Mouse (Mus musculus): ENCODE data around the gene Spef1.
"Not testable (repeated sequence)": the region's sequence is repeated elsewhere in the genome, so short reads cannot be mapped to it uniquely, and the experiment has no call there.

The Spef1 gene

GRCm38 (mm10) chr2:131186771-131187601 is at the start of gene Spef1, which contains the start of gene Cdc25b:
Gene Spef1 (minus strand): TSS chr2:131187282.
Gene Cdc25b (plus strand): TSS chr2:131186949.
- DNase-seq, result peak; percentile 75 to 79

GRCm38 (mm10) chr2:131234970-131235635 is 48.0 kb upstream of the Spef1 start:
- DNase-seq, result no peak

GRCm38 (mm10) chr2:131234127-131234650 is 47.1 kb upstream of the Spef1 start:
- DNase-seq, result no peak

GRCm38 (mm10) chr2:131233307-131234126 is 46.4 kb upstream of the Spef1 start, which contains the start of gene Mavs:
Gene Mavs (plus strand): TSS chr2:131234063.
- DNase-seq, result peak; percentile 91 to 92

- DNase-seq, result no peak
Observed at GRCm38 (mm10) chr2:131232558-131232957, 45.5 kb upstream of the Spef1 start.

GRCm38 (mm10) chr2:131227243-131227642 is 40.2 kb upstream of the Spef1 start:
- no peak for DNase-seq

GRCm38 (mm10) chr2:131226669-131227068 is 39.6 kb upstream of the Spef1 start:
- not testable (repeated sequence) for DNase-seq

GRCm38 (mm10) chr2:131225178-131225577 is 38.1 kb upstream of the Spef1 start:
- no peak for DNase-seq

- DNase-seq, result no peak
Observed at GRCm38 (mm10) chr2:131223569-131223968, 36.5 kb upstream of the Spef1 start.

GRCm38 (mm10) chr2:131222562-131222961 is 35.5 kb upstream of the Spef1 start:
- no peak for DNase-seq

GRCm38 (mm10) chr2:131221853-131222515 is 34.9 kb upstream of the Spef1 start:
- no peak for DNase-seq

- no peak for DNase-seq
Observed at GRCm38 (mm10) chr2:131220030-131220429, 32.9 kb upstream of the Spef1 start.

- DNase-seq, result no peak
Observed at GRCm38 (mm10) chr2:131215941-131216858, 29.1 kb upstream of the Spef1 start.

- no peak for DNase-seq
Observed at GRCm38 (mm10) chr2:131213773-131214172, 26.7 kb upstream of the Spef1 start.

- no peak for DNase-seq
Observed at GRCm38 (mm10) chr2:131211026-131211615, 24.0 kb upstream of the Spef1 start.

- peak; percentile 83 to 87 for DNase-seq
Observed at GRCm38 (mm10) chr2:131209969-131210792, 23.1 kb upstream of the Spef1 start.

- DNase-seq, result no peak
Observed at GRCm38 (mm10) chr2:131209125-131209795, 22.2 kb upstream of the Spef1 start.

- no peak for DNase-seq
Observed at GRCm38 (mm10) chr2:131208356-131208755, 21.3 kb upstream of the Spef1 start.

GRCm38 (mm10) chr2:131206778-131207177 is 19.7 kb upstream of the Spef1 start, which contains the start of gene Ap5s1:
Gene Ap5s1 (plus strand): TSS chr2:131207078.
- no peak for DNase-seq
